14 mouse cellular contexts compared by ENCODE assay signal in genomic region chr2:125208894-125209596, GRCm38 (mm10). TPM values are rescaled to one million over a fixed set of nuclear protein-coding genes. Genes with fewer than 3 reads are reported as not detected.
DNase-seq lines count a peak whose midpoint lies in the region; ATAC-seq lines count a peak whose summit lies in the region.
"Had no signal": no experiment of that assay in that cellular context is flagged by ENCODE, and none has a peak within 500 bp of the region (broad histone marks: within the 10 kb centered on the region; RNA-seq: fewer than 3 reads in every experiment).

No protein-coding gene starts in this region.

- H3K4me3 ChIP-seq in forebrain, embryonic 14.5 days (ENCODE audit: low read depth, low read length), result no peak overlapping the region
- no peak overlapping the region for H3K4me3 ChIP-seq in neural tube, embryonic 13.5 days
- H3K4me3 ChIP-seq: embryonic facial prominence, embryonic 12.5 days; heart, adult 2 months had no signal

- 70% methylated on average over 14 of the region's 14 CpGs for WGBS in forebrain, embryonic 14.5 days
- 50% methylated on average over 14 of the region's 14 CpGs for WGBS in neural tube, embryonic 13.5 days

- H3K9me3 ChIP-seq in forebrain, embryonic 14.5 days (replicated peaks; ENCODE audit: control insufficient read depth, low read length), result no peaks in the 10 kb centered on the region
- no peaks in the 10 kb centered on the region for H3K9me3 ChIP-seq in neural tube, embryonic 13.5 days
- H3K9me3 ChIP-seq: embryonic facial prominence, embryonic 12.5 days had no signal

- H3K27me3 ChIP-seq in forebrain, embryonic 14.5 days (replicated peaks; ENCODE audit: control insufficient read depth, insufficient read depth, low read length), result no peaks in the 10 kb centered on the region
- no peaks in the 10 kb centered on the region for H3K27me3 ChIP-seq in neural tube, embryonic 13.5 days
- H3K27me3 ChIP-seq: embryonic facial prominence, embryonic 12.5 days had no signal

- H3K4me1 ChIP-seq in forebrain, embryonic 14.5 days (ENCODE audit: control insufficient read depth, insufficient read depth, low read length), result 0 out of 2 replicates have a peak, but pooled peaks cover 2% of the 10 kb centered on the region
- peaks cover 11% of the 10 kb centered on the region for H3K4me1 ChIP-seq in neural tube, embryonic 13.5 days (replicated peaks)

- H3K4me2 ChIP-seq in forebrain, embryonic 14.5 days (ENCODE audit: low read length), result no peak overlapping the region
- H3K4me2 ChIP-seq in neural tube, embryonic 13.5 days, result no peak overlapping the region
- H3K4me2 ChIP-seq: embryonic facial prominence, embryonic 12.5 days had no signal

- DNase-seq in adrenal gland, adult 2 months, result peak; percentile 4
- no peak for DNase-seq in adrenal gland, adult 18-20 months (ENCODE audit: low spot score in 2 of 2)
- peak; percentile 15 for DNase-seq in layer of hippocampus, adult 11-12 months (ENCODE audit: low spot score)
- DNase-seq in layer of hippocampus, adult 9-10 months (ENCODE audit: low spot score), result no peak
- peak; percentile 58 for DNase-seq in forebrain, embryonic 14.5 days (ENCODE audit: low spot score)
- DNase-seq in ovary, postnatal 36 days (ENCODE audit: low spot score), result no peak
- DNase-seq in spleen, postnatal 14 days (ENCODE audit: low spot score in 2 of 2), result no peak
- DNase-seq: heart, adult 2 months; kidney, postnatal 10 days had no signal

- H3K36me3 ChIP-seq in forebrain, embryonic 14.5 days (ENCODE audit: control insufficient read depth, insufficient read depth, low read length), result no peaks in the 10 kb centered on the region
- no peaks in the 10 kb centered on the region for H3K36me3 ChIP-seq in neural tube, embryonic 13.5 days
- H3K36me3 ChIP-seq: embryonic facial prominence, embryonic 12.5 days had no signal

- H3K27ac ChIP-seq in forebrain, embryonic 14.5 days (ENCODE audit: low read depth, low read length), result no peak overlapping the region
- no peak overlapping the region for H3K27ac ChIP-seq in neural tube, embryonic 13.5 days (replicated peaks)
- H3K27ac ChIP-seq: embryonic facial prominence, embryonic 12.5 days; heart, adult 2 months had no signal

- H3K9ac ChIP-seq in forebrain, embryonic 14.5 days (ENCODE audit: low read length), result no peak overlapping the region
- no peak overlapping the region for H3K9ac ChIP-seq in neural tube, embryonic 13.5 days
- H3K9ac ChIP-seq: embryonic facial prominence, embryonic 12.5 days had no signal

- ATAC-seq in forebrain, embryonic 14.5 days, result peak; percentile 86
- ATAC-seq in neural tube, embryonic 13.5 days (ENCODE audit: low read depth), result peak; percentile 82; the same call in 1 of the 2 replicates

RNA-seq across cellular contexts. Expression of gene Dut, which starts 37.9 kb away (rescaled TPM):
- total RNA-seq in adrenal gland, adult 2 months (2021), result 10 to 100 TPM; 15.7 to 23.6 TPM
- 50.0 and 66.9 TPM in 2 replicates for polyA plus RNA-seq in adrenal gland, adult 2 months (2012; rRNA removed)
- 10 to 100 TPM; 15.1 to 22.6 TPM for total RNA-seq in adrenal gland, adult 18-20 months (2021)
- polyA plus RNA-seq in forebrain, embryonic 14.5 days (2014; fragmentation: Nextera tagmentation; extraction: Ambion mirVana), result 127 and 151 TPM in 2 replicates
- polyA plus RNA-seq in neural tube, embryonic 13.5 days (2015; fragmentation: Nextera tagmentation; extraction: Ambion mirVana), result 64.7 and 72.2 TPM in 2 replicates

RNA-seq across cellular contexts. Expression of gene Slc12a1, which starts 56.7 kb away (rescaled TPM):
- not detected for total RNA-seq in adrenal gland, adult 2 months (2021)
- polyA plus RNA-seq in adrenal gland, adult 2 months (2012; rRNA removed), result not detected in 2 replicates
- not detected for total RNA-seq in adrenal gland, adult 18-20 months (2021)
- polyA plus RNA-seq in forebrain, embryonic 14.5 days (2014; fragmentation: Nextera tagmentation; extraction: Ambion mirVana), result 0.05 TPM in 1 of 2 replicates, not detected in the other
- polyA plus RNA-seq in neural tube, embryonic 13.5 days (2015; fragmentation: Nextera tagmentation; extraction: Ambion mirVana), result 0.08 and 0.12 TPM in 2 replicates
- total RNA-seq: heart, adult 2 months; heart, postnatal 25 days; liver, adult 2 months; monocyte, adult 5-6 weeks had no signal
- polyA plus RNA-seq: heart, adult 2 months; liver, adult 2 months had no signal

Comparison
In these comparisons a context has a peak if more than half of its experiments do, and no peak if none do; other contexts are left out.
1. DNase-seq: peak in adrenal gland, adult 2 months (single experiment), layer of hippocampus, adult 11-12 months (single experiment) and forebrain, embryonic 14.5 days (single experiment); none in adrenal gland, adult 18-20 months (0 of 2), layer of hippocampus, adult 9-10 months (single experiment), ovary, postnatal 36 days (single experiment) and spleen, postnatal 14 days (0 of 2).